Mouse (Mus musculus): ENCODE measurements around the gene Smim14.
"Not testable (repeated sequence)": the region's sequence is repeated elsewhere in the genome, so short reads cannot be mapped to it uniquely, and the experiment has no call there.

The Smim14 gene

GRCm38 (mm10) chr5:65514635-65515278, 22.2 kb downstream of the Smim14 start:
- no peak for DNase-seq

GRCm38 (mm10) chr5:65513506-65513905, 23.5 kb downstream of the Smim14 start:
- no peak for DNase-seq

- no peak for DNase-seq
Observed at GRCm38 (mm10) chr5:65508395-65508794, 28.6 kb downstream of the Smim14 start.

- no peak for DNase-seq
Observed at GRCm38 (mm10) chr5:65505786-65506185, 31.2 kb downstream of the Smim14 start.

DNA sequence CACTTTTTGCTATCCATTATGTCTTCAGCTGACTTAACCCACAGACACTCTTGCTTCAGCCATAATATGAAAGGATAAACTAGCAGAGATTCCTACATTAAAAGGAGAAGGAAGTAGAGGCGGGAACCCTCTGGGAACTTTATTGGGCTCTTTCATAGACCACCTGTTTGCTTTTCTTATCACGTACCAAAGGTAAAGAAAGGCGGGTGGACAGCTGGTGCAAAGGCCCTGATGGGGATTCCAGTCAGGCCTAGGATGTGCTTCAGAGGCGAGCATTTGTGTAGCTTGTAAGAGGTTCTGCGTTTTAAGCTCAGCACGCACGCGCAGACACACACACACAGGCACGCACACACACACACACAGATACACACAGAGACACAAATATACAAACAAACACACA, 35.6 kb downstream of the Smim14 start:
- no peak for DNase-seq

DNA sequence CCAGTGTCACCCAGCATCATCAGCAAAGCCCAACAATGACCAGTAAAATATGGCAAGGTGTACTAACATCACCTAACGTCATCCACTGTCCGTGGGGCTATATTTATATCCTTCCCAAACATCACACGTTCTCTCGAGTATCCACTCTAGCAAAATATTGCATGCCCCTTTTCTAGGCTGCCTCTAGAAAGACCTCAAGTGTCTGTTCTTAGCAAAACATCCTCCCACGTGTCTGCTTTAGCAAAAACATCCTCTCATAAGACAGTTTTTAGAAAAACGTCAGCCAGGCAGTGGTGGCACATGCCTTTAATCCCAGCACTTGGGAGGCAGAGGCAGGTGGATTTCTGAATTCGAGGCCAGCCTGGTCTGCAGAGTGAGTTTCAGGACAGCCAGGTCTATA, 36.8 kb downstream of the Smim14 start:
- no peak for DNase-seq

- peak; percentile 95 to 97 for DNase-seq
Observed at GRCm38 (mm10) chr5:65492716-65493531, 44.1 kb downstream of the Smim14 start, which contains the start of gene Gm43552. TSS of gene Gm43552 (minus strand) at chr5:65492833.

GRCm38 (mm10) chr5:65491767-65492715, 44.9 kb downstream of the Smim14 start:
- DNase-seq: peak; percentile 65 to 67

DNA sequence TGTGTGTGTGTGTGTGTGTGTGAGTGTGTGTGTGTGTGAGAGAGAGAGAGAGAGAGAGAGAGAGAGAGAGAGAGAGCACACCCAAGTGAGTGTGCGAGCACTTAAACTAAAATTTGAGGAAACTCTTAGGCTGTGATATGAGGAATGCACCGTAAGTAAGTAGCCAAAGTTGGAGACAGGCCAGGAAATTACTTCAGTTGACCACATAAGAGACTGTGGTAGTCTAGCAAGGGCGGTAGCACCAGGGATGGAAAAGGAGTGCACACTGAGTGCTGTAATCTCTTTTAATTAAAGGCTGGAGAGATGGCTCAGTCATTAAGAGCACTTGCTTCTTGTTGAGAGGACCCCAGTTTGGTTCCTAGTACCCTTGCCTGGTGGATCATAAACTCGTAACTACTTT, 47.2 kb downstream of the Smim14 start:
- DNase-seq: no peak

DNA sequence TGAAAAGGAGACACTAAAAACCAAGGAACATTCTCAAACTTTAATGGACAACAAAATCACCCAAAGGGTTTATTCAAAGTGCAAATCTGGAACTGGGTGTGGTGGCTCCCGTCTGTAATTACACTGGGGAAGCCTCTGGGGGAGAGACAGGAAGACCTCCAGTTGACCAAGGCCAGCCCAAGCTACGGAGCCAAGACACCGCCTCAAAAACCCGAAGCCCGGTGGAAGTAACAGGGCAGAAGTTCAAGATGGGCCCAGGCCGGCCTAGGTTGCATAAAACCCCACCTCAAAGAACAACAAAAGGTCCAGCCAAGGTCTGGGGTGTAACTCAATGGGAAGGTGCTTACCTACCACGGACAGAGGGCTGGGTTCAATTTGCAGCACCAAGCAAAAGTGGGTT, 48.3 kb downstream of the Smim14 start:
- DNase-seq: no peak

DNA sequence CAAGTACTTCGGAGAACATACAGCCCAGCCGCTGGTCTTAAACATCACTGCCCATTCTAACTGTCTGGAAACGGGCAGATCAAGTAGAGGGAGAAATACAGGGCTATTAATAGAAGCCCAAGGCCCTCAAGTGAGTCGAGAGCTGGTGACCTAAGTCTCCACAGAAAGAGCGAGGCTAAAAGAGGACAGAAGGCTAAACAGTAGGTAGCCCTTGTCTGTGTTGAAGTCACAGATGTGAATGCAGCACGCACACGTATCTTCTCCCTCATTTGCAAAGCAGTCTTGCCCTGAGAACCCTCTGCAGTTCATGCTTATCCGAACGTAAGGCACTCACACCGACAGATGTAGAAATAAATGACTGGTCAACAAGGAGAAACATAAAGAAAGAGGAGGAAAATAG, 49.6 kb downstream of the Smim14 start:
- DNase-seq: peak in 1 of 2 experiments; percentile 25

DNA sequence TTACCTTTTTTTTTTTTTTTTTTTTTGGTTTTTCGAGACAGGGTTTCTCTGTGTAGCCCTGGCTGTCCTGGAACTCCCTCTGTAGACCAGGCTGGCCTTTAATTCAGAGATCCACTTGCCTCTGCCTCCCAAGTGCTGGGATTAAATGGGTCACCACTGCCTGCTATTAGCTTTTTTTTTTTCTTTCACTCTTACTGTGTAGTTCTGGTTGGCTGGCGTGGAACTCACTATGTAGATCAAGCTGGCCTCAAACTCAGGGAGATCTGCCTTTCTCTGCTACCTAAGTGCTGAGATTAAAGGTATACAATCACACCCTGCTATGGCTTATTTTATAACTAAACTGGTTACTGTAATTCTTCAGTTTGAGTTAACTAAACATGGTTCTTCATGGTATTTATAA, 50.5 kb downstream of the Smim14 start:
- DNase-seq: no peak

- no peak for DNase-seq
Observed at GRCm38 (mm10) chr5:65482996-65483395, 54.0 kb downstream of the Smim14 start.

DNA sequence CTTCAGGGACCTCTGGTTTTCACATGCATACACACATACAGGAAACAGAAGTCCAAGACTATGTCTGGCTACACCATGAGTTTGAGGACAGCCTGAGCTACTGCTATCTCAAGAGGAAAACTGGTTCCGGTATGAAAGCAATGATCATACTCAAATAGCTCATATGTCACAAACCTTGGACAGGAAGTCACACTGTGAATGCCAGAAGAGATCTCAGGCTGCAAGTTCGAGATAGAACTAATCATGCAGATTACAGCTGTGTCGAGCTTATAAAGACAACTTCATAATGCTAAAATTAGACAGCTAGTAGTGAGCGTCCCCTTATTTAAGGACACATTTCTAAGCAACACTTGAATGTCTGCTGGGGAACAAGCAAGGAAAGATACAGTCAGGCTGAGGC, 56.5 kb downstream of the Smim14 start:
- no peak for DNase-seq

- no peak for DNase-seq
Observed at GRCm38 (mm10) chr5:65479681-65480445, 57.1 kb downstream of the Smim14 start.

- peak; percentile 35 to 41 for DNase-seq
Observed at GRCm38 (mm10) chr5:65478224-65478623, 58.8 kb downstream of the Smim14 start.

- not testable (repeated sequence) for DNase-seq
Observed at GRCm38 (mm10) chr5:65476739-65477138, 60.2 kb downstream of the Smim14 start.

DNA sequence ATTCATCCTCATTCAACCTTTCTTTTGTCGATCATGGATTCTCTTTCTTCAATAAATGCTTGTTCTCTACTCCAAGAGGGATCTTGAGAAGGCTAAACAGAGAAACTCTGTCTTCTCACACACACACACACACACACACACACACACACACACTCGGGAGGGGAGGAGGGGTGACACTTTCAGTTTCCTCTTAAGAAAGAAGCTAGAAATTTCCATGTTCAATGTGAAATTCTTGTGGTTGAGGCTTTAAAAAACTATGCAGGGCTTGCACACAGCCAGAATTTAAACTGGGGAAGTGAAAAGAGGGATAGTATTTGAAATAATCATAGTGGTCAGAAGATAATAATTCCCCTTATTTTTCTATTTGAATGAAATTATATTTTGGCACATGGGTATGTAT, 61.2 kb downstream of the Smim14 start:
- no peak for DNase-seq

DNA sequence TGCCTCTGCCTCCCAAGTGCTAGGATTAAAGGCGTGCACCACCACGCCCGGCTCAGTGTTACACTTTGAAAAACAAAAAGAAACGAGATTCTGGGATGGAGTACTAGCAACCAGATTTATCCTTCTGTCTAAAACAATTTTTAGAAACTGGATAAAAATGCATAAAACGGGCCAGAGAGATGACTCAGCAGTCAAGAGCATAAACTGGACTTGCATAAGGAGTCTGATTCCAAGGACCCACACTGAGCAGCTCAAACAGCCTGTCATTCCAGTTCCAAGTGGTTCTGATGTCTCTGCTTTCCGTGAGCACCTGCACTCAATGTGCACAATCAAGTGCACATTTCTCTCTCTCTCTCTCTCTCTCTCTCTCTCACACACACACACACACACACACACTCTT, 67.2 kb downstream of the Smim14 start:
- peak in 1 of 2 experiments; percentile 46 for DNase-seq

DNA sequence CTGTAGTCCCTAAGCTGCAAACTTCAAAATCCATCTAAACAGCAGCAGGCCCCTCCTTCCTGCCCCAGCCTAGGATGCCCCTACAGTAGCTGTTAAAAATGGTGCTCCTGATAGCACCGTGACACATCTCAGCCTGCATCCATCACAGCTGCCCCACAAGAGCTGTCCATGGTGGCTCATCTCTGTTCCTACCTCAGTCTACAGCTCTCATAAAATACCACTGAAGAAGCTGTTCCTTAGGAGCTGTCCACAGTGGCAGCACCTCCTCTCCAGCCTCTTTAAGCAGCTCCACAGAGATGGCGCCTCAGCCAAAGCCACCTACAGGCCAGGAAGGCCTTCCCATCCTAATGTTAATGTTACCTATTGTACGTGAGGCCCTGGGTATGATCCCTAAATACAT, 70.1 kb downstream of the Smim14 start:
- no peak for DNase-seq

DNA sequence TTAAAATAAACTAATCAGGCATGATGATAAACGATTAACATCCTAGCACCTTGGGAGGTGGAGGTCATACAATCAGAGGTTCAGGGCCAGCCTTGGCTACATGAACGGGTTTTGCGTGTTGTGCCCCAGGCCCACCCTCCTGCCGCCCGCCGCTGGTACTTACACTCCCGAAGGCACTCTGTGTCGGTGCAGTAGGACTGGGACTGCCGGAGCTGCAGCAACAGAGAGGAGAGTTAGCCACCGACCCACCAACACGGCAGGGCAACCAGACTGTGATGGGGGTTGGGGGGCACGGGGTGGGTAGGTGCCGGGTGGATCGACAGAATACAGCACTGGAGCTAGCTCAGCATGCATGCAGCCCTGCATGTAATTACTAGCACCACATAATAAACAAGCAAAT, 76.6 kb downstream of the Smim14 start:
- DNase-seq: no peak

GRCm38 (mm10) chr5:65459454-65459853, 77.5 kb downstream of the Smim14 start:
- no peak for DNase-seq

Measured in cerebellum, postnatal 36 days (tissue).